Mouse (Mus musculus) T-helper 2 cell (primary cell): ENCODE results near the gene Otos.

ENCODE experiments used
- in situ Hi-C: fragments of 300-600 bp; cut with MboI, MseI; formaldehyde crosslinking; loops from one replicate; pipeline ENCODE4 v1.15.1; 2025; ENCODE audit warnings: high pct_unique_total_duplicates

The Otos gene

DNA sequence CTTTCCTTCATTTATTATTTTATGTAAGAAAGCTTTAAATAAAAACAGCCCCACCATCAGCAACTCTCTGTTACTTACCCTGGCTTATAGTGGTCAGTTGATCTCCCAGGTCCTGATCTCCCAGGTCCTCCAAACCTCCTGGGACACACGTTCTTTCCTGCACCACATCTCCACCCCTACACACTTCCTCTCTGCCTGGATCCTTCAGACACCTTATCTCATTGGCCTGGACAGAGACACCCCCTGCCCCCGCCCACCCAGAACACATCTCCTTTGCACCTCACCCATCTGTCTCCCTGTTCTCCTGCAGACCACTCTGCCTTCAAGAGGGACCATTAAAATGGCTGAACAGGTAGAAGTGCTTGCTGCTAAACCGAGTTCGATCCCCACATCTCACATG, 1.6 kb downstream of the Otos start:
- in situ Hi-C loops: no loop called here

DNA sequence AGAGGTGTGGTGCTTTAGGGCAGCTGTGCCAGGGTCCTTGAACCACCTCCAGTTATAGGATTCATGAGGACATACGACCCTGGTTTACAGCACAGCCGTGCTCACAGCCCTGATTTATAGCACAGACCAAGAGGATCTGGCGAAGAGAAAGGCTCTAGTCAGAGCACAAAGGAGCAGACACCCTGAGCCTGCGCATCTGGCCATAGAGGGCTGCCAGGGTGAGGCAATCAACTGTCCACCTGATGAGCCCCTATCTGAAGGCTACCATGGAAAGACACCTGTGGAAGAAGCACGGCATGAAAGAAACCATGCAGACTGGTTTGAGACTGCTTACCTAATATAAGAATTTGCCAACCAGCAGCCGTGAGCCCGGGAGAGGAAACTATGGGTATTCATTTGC, 2.0 kb downstream of the Otos start:
- in situ Hi-C loops: no loop called here

DNA sequence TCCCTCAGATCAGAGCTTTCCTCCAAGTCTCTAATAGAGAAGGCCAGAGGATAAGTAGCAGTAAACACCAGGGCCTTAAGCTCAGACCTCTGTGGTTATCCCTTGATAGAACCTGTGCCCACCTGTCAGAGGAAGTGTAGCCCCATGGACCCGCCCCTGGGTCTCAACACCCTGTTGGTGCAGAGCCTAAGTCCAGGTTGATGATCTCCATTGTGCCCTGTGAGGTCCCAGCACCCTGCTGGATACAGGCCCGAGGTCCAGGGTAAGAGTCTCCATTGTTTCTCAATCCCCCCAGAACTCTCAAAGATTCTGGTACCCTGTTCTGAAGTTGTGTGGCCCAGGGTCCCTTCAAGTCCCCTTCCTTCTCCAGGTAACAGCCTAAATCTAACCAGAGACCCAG, 2.5 kb downstream of the Otos start:
- in situ Hi-C loops: no loop called here

- in situ Hi-C loops: no loop called here
Observed at GRCm38 (mm10) chr1:92644916-92645315, 3.7 kb downstream of the Otos start.

DNA sequence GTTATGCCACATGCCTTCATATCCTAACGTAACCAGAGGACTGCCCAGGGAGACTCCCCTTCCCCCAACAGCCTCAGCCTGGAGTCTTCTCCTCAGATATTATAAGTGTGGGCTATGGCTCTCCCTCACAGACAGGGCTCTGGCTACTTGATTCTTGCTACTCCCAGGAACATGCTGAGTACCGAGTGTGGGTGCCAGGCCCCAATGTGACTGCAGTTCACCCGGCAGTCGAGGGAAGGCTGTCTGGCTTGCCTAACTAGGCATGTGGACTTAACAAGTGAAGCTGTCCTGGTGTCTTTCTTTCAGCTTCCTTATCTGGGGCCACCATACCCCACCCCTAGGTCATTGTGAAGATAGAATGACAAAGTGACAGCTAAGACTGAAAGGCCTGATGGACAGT, 5.0 kb downstream of the Otos start:
- in situ Hi-C loops: no loop called here

GRCm38 (mm10) chr1:92641514-92642272, 6.9 kb downstream of the Otos start, which contains the start of gene Cops9:
Gene Cops9, minus strand, starts transcription at chr1:92641985.
- in situ Hi-C loops: no loop called here

- in situ Hi-C loops: no loop called here
Observed at GRCm38 (mm10) chr1:92640393-92640792, 8.2 kb downstream of the Otos start.

GRCm38 (mm10) chr1:92638736-92639135, 9.9 kb downstream of the Otos start:
- in situ Hi-C loops: no loop called here

- in situ Hi-C loops: no loop called here
Observed at GRCm38 (mm10) chr1:92638181-92638580, 10.5 kb downstream of the Otos start.

DNA sequence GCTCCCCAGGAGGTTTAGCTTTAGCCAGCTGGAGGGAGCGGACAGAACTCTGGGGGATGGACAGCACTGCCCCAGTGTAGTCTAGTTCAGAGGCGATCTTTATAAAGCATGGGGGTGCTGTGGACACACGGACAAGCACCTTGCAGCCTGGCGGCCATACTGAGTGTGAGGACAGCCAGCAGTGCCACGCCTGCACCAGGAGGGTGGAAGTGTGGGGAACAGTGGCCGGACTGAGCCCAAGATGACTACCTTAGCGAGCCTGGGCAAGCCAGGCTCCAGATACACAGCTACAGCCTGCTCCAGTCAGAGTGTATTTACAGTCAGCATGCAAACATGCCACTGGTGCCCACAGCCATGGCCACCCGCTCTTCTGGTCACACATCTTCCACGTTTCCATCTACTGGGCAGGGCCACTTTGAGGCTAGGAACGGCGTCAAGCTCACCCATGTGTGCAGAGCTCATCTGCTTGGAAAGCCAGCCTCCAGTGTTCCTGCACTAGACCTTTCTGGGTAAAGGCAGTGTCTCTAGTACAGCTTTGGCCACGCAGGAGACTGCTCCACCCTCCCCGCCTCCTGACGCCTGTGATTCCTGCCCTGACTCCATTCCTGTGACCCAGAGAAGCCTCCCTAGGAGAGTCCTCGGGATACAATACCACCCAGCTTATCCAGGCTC, 11.0 kb downstream of the Otos start:
- in situ Hi-C loops: no loop called here

GRCm38 (mm10) chr1:92636676-92637075, 12.0 kb downstream of the Otos start:
- in situ Hi-C loops: no loop called here

DNA sequence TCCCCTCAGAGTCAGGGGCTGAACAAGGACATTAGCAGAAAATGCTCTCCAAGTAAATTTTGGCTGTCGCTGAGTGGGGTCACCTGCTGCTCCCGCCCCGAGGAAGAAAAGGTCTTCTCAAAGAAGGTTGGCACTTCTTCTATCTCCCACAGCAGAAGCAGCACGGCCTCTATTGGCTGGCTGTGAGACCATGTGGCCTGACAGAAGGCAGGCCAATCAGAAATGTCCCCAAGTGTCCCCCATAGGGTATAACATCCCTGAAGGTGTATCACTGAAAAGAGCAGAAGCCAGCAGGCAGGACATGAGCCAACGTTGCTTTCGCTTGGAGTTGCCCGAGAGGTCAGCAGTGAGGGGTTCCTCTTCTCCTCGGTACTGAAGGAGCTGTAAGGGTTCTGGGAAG, 12.6 kb downstream of the Otos start:
- in situ Hi-C loops: no loop called here

- in situ Hi-C loops: no loop called here
Observed at GRCm38 (mm10) chr1:92634976-92635599, 13.6 kb downstream of the Otos start.

- in situ Hi-C loops: no loop called here
Observed at GRCm38 (mm10) chr1:92634569-92634968, 14.1 kb downstream of the Otos start.

DNA sequence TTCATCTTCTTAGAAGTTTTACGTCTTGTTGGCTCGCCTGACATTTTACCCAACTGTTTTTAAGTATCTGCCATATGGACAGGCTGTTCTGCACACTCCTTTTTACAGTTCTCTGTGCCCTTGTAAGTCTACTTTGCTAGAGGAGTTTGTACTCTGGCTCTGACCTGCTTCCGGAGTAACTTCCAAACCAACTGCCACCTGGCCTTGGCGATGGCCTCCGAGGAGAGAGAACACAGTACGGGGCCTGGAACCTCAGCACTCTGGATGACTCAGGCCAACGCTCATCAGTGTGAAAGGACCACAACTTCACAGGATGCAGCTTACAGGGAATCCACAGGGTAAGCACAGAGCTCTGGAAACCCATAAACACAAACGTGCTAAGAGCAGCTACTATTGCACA, 14.9 kb downstream of the Otos start:
- in situ Hi-C loops: no loop called here

DNA sequence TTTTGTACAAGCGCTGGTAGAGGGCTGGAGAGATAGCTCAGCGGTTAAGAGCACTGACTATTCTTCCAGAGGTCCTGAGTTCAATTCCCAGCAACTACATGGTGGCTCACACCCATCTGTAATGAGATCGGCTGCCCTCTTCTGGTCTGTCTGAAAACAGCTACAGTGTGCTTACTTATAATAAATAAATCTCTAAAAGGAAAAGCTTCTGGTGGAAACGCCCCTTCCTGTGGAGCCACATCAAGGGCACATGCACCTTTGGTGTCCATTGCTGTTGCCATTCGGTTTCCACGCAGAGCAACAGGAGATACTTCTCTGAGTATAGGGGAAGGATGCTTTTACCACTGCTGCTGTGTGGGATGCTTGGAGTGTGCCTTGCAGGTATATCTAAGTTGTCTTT, 15.7 kb downstream of the Otos start:
- in situ Hi-C loops: no loop called here

- in situ Hi-C loops: no loop called here
Observed at GRCm38 (mm10) chr1:92632196-92632595, 16.4 kb downstream of the Otos start.

GRCm38 (mm10) chr1:92628227-92628626, 20.4 kb downstream of the Otos start:
- in situ Hi-C loops: no loop called here

DNA sequence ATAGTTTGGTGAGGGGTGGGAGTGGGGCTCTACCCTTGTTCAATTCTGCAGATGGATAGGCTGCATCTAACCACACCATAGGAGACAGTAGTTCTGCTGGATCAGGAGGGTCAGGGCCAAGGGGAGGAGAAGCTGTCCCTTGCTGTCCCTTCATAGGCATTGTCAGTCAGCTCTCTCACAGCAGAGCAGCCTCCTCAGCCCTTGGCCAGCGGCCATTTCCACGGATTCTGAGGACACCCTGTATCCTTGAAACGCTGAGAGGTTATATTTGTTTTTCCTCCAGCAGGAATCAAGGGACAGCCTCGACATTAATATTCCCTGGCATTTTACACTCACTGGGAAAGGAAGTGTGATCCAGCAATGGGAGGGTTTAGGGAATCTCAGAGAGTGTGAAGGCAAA, 30.3 kb downstream of the Otos start:
- in situ Hi-C loops: no loop called here

- in situ Hi-C loops: no loop called here
Observed at GRCm38 (mm10) chr1:92617488-92617887, 31.2 kb downstream of the Otos start, which contains the start of gene Olfr12. Gene Olfr12, plus strand, starts transcription at chr1:92617788.

DNA sequence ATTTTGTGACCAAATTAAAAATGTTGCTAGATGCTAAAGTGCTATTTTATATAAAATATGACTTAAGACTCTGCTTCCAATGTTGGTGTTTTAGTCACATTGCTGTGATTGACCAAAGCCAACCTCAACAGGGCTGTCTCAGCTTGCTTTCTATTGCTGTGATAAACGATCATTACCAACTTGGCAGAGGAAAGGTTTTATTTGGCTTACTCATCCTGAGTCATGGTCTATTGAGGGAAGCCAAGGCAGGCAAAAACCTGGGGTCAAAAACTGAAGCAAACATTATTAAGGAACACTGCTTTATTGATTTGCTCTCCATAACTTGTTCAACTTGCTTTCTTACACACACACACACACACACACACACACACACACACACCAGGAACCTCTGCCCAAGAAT, 32.6 kb downstream of the Otos start:
- in situ Hi-C loops: no loop called here

DNA sequence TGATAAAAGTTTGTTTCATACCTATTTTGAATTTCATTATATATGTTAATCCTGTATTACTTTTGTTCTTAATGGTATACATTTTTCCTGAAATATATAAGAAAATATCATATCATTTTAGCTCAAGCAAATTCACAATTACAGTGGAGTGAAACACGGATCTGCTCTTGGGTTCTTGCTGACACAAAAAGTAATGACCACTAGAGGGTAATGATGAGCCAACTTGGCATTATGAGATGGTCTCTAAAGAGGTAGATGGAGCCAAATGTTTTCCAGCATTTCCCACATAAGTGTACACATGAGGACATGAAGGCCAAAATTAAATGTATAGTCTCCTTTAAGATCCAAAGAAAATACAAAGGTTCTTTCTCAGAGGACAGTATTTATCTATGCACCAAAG, 34.1 kb downstream of the Otos start:
- in situ Hi-C loops: no loop called here

- in situ Hi-C loops: no loop called here
Observed at GRCm38 (mm10) chr1:92613175-92613574, 35.5 kb downstream of the Otos start.
